Mouse (Mus musculus) MEL (cell line): ENCODE measurements around the gene Qtrt2.

Experiments
- CHD1 ChIP-seq: IDR thresholded peaks from 2 replicates; pipeline ENCODE4 v1.6.1; 2012; ENCODE audit warnings: low read depth, mild to moderate bottlenecking, inconsistent platforms, low read length, improper control_type of control experiment
- CTCF ChIP-seq, 3 experiments: IDR thresholded peaks in 2 of 3; conservative IDR thresholded peaks in 1 of 3; 2 replicates each; pipeline ENCODE4 v1.5.1; 2011 to 2012; ENCODE audit warnings: low read length in 3 of 3, low read depth in 2 of 3, mild to moderate bottlenecking in 2 of 3, improper control_type of control experiment in 1 of 3, inconsistent platforms in 1 of 3, mixed read lengths in 1 of 3, moderate library complexity in 1 of 3; ENCODE audit not compliant: control insufficient read depth in 1 of 3, insufficient read depth in 1 of 3, poor library complexity in 1 of 3, severe bottlenecking in 1 of 3
- E2F4 ChIP-seq: IDR thresholded peaks from 2 replicates; pipeline ENCODE4 v1.6.1; 2011; ENCODE audit warnings: low read depth, low read length, improper control_type of control experiment, borderline replicate concordance
- GABPA ChIP-seq: IDR thresholded peaks from 2 replicates; pipeline ENCODE4 v1.6.1; 2012; ENCODE audit warnings: low read depth, mild to moderate bottlenecking, inconsistent platforms, low read length, improper control_type of control experiment, moderate library complexity
- HCFC1 ChIP-seq: IDR thresholded peaks from 2 replicates; pipeline ENCODE4 v1.6.1; 2012; ENCODE audit warnings: low read depth, mild to moderate bottlenecking, inconsistent platforms, low read length, improper control_type of control experiment, moderate library complexity
- MXI1 ChIP-seq: IDR thresholded peaks from 2 replicates; pipeline ENCODE4 v1.6.1; 2011; ENCODE audit warnings: mild to moderate bottlenecking, low read depth, low read length, improper control_type of control experiment
- MYC ChIP-seq: IDR thresholded peaks from 2 replicates; pipeline ENCODE4 v1.6.1; 2011; ENCODE audit warnings: low read depth, mild to moderate bottlenecking, low read length, improper control_type of control experiment, moderate library complexity
- NRF1 ChIP-seq: IDR thresholded peaks from 2 replicates; pipeline ENCODE4 v1.6.1; 2014; ENCODE audit warnings: low read depth, mild to moderate bottlenecking, inconsistent platforms, low read length, improper control_type of control experiment, moderate library complexity; ENCODE audit not compliant: poor library complexity, insufficient read depth, severe bottlenecking
- RAD21 ChIP-seq: IDR thresholded peaks from 2 replicates; pipeline ENCODE4 v1.6.1; 2011; ENCODE audit warnings: mild to moderate bottlenecking, low read depth, low read length, improper control_type of control experiment
- TCF12 ChIP-seq: IDR thresholded peaks from 2 replicates; pipeline ENCODE4 v1.6.1; 2014; ENCODE audit warnings: low read depth, mild to moderate bottlenecking, inconsistent platforms, low read length, improper control_type of control experiment, moderate library complexity
- UBTF ChIP-seq: IDR thresholded peaks from 2 replicates; pipeline ENCODE4 v1.6.1; 2012; ENCODE audit warnings: low read depth, mild to moderate bottlenecking, inconsistent platforms, low read length, improper control_type of control experiment, moderate library complexity, borderline replicate concordance; ENCODE audit not compliant: insufficient read depth

- no peak for TF ChIP-seq UBTF
- no peak for TF ChIP-seq TCF12
- no peak for TF ChIP-seq NRF1
- peak; percentile 22 to 56 (median 36); a peak in 4 of 6 replicates for TF ChIP-seq CTCF (IDR thresholded peaks at IDR 0.05 in 2 of 3, conservative IDR thresholded peaks at IDR 0.05 in 1 of 3; ENCODE audit: control insufficient read depth in 1 of 3, insufficient read depth in 1 of 3, low read depth in 2 of 3, low read length in 3 of 3, poor library complexity in 1 of 3, severe bottlenecking in 1 of 3)
- TF ChIP-seq MYC = no peak
- no peak for TF ChIP-seq HCFC1
- TF ChIP-seq MXI1 = no peak
- TF ChIP-seq RAD21 = no peak; the same call in 1 of the 2 replicates
- TF ChIP-seq GABPA = no peak
- no peak for TF ChIP-seq CHD1
- peak; percentile 58; the same call in 1 of the 2 replicates for TF ChIP-seq E2F4
Measured at GRCm38 (mm10) chr16:43890005-43890336, 36.6 kb downstream of the Qtrt2 start.
